Mouse (Mus musculus) urinary bladder, postnatal 10 days (tissue): ENCODE data around the gene Pfn3.

Experiments
- DNase-seq: peaks from one replicate; pipeline ENCODE4 v3.0.0; 2022; ENCODE audit warnings: low spot score

Gene Pfn3

GRCm38 (mm10) chr13:55398088-55398487 lies 16.9 kb downstream of the Pfn3 start, which contains the start of gene Slc34a1:
Gene Slc34a1, plus strand, starts transcription at chr13:55398187.
- DNase-seq = no peak

GRCm38 (mm10) chr13:55392933-55393332 lies 22.1 kb downstream of the Pfn3 start:
- no peak for DNase-seq

GRCm38 (mm10) chr13:55391626-55392029 lies 23.4 kb downstream of the Pfn3 start:
- DNase-seq = no peak

DNA sequence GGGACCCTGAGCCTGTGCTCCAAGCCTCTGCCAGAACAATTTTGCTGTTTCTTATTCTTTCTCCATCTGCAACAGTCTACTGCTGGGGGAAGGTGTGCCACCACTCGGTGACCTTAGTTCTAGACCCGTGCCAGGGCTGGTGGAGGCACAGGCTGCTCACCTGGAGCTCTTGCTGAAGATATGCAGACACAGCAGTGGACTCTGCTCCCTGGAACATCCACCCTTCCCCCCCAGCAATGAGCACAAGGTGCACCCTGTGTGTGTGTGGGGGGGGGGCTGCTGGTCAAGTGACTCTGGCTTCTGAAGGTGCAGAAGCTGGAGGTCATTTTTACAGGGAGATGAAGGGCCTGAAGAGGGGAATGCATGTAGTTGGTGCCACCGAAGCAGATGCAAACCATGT lies 24.4 kb downstream of the Pfn3 start:
- DNase-seq = no peak

- no peak for DNase-seq
Measured at GRCm38 (mm10) chr13:55381790-55382189, 33.2 kb downstream of the Pfn3 start.

DNA sequence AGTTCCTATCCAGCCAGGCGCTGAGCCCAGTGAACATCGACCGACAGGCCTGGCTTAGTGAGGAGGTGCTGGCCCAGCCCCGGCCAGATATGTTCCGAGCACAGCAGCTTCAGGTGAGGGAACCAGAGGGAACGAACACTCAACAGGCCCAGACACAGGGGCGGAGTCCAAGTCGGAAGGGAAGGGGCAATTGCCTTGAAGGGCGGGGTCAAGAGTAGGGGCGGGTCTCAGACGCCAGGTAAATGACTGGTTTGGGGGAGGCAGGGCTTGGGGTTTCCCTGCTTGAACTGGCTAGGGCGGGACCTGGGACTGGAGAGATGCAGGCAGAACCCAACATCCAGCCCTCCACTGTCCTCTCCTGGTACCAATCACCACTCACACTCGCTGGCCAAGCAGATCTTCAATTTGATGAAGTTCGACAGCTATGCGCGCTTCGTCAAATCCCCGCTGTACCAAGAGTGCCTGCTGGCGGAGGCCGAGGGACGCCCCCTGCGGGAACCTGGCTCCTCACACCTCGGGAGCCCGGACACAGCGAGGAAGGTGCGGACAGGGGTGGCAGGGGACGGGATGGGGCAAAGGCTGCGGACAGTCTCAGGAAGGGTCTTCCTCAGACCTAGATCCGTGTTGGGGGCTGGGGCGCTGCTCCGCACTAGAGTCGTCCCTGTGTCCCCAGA lies 36.0 kb downstream of the Pfn3 start:
- DNase-seq = no peak

GRCm38 (mm10) chr13:55375877-55376276 lies 39.2 kb downstream of the Pfn3 start:
- no peak for DNase-seq

DNA sequence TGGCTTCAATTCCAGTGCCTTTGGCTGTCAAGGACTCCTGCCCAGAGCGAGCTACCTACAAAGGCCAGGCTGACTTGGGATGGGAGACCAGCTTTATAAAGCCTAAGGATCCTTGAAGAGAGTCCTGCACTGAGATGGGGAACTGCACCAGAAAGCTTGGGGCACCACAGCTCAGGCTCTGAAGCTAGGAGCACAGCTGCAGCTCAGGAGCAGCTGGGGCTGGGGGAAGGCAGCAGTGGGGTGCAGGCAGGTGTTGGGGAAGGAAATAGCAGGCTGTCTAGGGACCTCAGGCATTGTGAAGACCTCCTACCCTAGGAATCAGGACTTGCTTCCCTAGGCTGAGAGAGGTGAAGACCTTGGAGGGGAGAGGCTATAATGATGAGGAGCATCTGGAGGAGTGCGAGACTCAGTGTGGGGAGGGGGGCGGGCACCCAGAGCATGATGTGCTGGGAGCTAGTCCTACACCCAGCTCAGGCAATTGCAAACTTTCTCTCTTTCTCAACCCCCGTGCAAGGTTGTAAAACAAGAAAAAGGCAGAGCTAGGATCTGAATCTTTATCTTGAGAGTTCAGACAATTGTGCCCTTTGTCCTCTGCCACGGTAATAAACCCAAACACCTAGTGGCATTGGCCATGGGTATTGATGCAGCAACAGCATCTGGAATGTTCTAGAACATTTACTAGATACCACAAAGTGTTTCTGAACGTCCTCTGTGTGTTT lies 40.7 kb downstream of the Pfn3 start:
- no peak for DNase-seq

DNA sequence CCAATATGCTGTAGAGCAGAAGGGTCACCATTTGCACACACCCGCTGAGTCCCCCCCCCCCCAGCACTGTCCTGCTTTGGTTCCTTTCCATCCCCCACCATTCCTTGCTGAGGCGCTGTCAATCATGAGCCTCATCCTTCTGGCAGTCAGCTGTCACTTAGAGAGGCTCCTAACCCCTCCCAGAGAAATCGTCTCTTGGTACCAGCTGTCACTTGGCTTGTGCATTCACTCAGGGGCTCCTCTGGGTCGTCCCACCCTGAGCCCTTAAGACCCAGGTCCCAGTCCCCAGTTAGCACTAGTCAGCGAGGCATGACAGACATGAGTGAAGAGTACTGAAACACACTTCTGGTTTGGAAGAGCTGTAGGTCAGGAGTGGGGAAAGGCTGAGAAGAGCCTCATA lies 43.3 kb downstream of the Pfn3 start:
- no peak for DNase-seq

DNA sequence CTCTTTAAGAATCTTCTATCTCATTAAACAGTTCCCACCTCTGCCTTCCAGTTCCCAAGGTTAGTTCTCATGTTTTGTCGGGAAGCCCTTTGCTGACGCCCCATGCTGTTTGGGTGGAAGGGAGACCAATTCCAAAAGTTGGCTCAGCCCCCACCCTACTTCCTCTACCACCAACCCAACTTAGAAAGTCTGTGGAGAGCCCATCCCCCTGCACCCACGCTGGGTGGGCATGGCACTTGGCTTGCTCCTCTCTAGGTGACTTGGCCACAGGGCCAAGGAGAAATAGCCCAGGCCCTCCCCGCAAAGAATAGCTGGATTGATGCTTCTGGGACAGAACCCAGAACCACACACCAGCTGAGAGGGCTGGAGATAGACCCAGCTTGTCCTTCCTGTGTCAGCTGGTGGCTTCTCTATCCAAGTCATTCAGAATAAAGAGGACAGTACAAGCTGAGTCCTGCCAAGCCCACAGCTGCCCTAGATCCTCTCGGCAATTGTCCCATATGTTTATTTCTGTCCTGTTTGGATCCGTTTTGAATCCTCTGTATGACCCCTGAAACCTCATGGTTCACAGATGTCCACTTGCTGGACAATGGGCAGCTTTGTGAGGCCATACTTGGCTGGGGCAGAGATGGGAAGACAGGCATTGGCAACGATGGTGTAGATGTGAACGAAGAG lies 43.9 kb downstream of the Pfn3 start:
- DNase-seq = no peak

- no peak for DNase-seq
Measured at GRCm38 (mm10) chr13:55370234-55370633, 44.8 kb downstream of the Pfn3 start.

DNA sequence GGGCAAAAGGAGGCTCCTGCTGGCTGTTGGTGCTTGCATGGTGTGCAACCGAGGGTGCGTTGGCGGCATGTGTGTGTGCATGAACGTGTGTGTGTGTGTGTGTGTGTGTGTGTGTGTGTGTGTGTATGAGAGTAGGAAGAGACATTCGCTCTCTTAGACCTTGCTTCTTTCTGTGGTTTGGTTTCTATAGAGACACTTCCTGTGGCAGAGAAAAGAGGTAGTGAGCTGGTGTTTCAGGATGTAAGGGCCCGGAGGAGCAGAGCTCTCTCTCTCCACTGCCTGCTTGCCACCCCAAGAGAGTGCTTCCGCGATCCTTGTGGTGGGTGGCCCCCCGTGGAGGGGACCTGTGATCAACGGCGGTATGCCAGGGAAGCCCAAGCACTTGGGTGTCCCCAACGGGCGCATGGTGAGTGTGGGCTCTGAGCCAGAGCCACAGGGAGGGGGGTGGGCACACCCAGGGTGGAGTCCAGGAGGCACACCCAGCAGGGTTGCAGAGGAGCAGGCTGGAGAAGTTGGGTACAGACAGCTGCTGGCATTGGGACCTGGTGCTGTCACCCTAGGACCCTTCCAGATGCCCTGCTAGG lies 45.4 kb downstream of the Pfn3 start, which contains the start of gene Rgs14:
TSS of gene Rgs14 (plus strand) at position 202 of the 584 bp plus-strand sequence.
- DNase-seq = no peak

DNA sequence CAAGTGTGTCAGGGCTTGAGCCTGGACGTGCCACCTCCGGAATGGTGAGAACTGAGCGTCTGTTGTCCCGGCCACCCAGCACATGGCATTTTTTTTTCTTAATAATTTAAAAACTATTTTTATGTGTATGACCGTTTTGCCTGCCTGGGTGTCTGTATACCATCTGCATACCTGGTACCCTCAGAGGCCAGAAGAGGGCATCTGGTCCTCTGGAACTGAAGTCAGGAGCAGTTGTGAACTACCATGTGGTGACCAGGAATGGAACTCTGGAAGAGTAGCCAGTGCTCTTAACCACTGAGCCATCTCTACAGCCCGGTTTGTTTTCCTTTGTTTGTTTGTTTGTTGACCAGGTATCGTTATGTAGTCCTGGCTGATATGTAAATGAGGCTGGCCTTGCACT lies 46.6 kb downstream of the Pfn3 start:
- no peak for DNase-seq
